In the genomic region with DNA sequence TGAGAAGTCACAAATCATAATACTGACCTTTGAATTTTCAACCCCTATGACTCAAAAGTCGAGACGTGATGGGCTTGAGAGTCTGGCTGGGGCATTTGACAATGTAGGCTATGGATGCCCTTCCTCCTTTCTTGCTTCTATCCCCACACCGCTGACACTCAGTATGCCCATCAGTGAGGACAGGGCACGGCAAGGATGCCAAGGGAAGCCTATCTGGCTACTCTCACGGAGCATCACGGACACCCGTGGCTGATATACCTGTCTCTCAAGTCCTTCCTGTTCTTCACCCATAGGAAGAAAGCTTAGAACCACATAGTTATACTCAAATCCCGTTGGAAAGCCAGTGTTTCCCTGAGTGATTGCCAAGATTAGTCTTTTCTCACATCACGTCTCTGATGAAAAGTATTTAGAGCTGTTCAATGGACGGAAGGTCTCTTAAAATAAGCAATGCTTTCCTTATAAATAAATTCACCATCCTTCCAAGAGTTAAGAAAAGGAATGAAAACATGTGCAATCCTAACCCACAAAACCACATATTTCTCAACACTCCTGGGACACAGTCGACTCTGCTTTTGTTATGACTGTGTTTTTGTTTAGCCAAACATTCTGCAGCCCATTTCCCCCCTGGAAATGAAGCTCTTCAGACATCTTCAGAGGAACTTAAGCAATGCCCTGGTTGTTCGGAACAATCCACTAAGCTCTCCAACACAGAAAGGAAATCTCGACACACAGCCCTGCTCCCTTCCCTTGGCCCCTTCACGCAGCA, we compare ENCODE assay signal across 15 mouse cellular contexts.
A peak's percentile ranks its signal among the peaks of the same experiment; 100 is the strongest.
DNase-seq lines count a peak whose midpoint lies in the region; ATAC-seq lines count a peak whose summit lies in the region.
"Had no signal": no experiment of that assay in that cellular context is flagged by ENCODE, and none has a peak within 500 bp of the region (broad histone marks: within the 10 kb centered on the region; RNA-seq: fewer than 3 reads in every experiment).

No protein-coding gene starts in this region.

- H3K4me3 ChIP-seq in midbrain, embryonic 11.5 days (ENCODE audit: low read depth, low read length) = no peak overlapping the region
- no peak overlapping the region for H3K4me3 ChIP-seq in midbrain, embryonic 10.5 days
- H3K4me3 ChIP-seq: erythroblast, embryonic 14.5 days; hindbrain, embryonic 15.5 days; limb, embryonic 15.5 days had no signal

- no peaks in the 10 kb centered on the region for H3K36me3 ChIP-seq in midbrain, embryonic 11.5 days (ENCODE audit: control insufficient read depth, insufficient read depth, low read length)
- no peaks in the 10 kb centered on the region for H3K36me3 ChIP-seq in midbrain, embryonic 10.5 days
- H3K36me3 ChIP-seq: hindbrain, embryonic 15.5 days; limb, embryonic 15.5 days had no signal

- H3K4me1 ChIP-seq in midbrain, embryonic 11.5 days (ENCODE audit: control insufficient read depth, insufficient read depth, low read length) = no peaks in the 10 kb centered on the region
- peaks cover 2% of the 10 kb centered on the region; the same call in 1 of the 2 replicates for H3K4me1 ChIP-seq in midbrain, embryonic 10.5 days

- peak; percentile 67 for DNase-seq in gastrocnemius, adult 18-20 months (ENCODE audit: low spot score)
- DNase-seq in gastrocnemius, adult 8-10 months (ENCODE audit: low spot score in 2 of 2) = no peak
- DNase-seq in midbrain, embryonic 11.5 days (ENCODE audit: low spot score, missing footprints) = peak; percentile 79
- no peak for DNase-seq in midbrain, embryonic 10.5 days (ENCODE audit: low spot score)
- peak; percentile 58 for DNase-seq in lung, postnatal 10 days
- DNase-seq in adrenal gland, adult 2 months = no peak
- no peak for DNase-seq in thymus, adult 18-20 months
- no peak for DNase-seq in kidney, postnatal 14 days
- DNase-seq: cerebellum, postnatal 25 days; gastrocnemius, postnatal 14 days; kidney, adult 9 months; midbrain, embryonic 14.5 days had no signal

- no peaks in the 10 kb centered on the region for H3K27me3 ChIP-seq in midbrain, embryonic 11.5 days (ENCODE audit: control insufficient read depth, insufficient read depth, low read length)
- H3K27me3 ChIP-seq in midbrain, embryonic 10.5 days (ENCODE audit: low read depth, poor library complexity, severe bottlenecking) = no peaks in the 10 kb centered on the region
- H3K27me3 ChIP-seq: hindbrain, embryonic 15.5 days; limb, embryonic 15.5 days had no signal

- H3K4me2 ChIP-seq in midbrain, embryonic 11.5 days = no peak overlapping the region
- H3K4me2 ChIP-seq: hindbrain, embryonic 15.5 days; limb, embryonic 15.5 days had no signal

- no peak overlapping the region for H3K27ac ChIP-seq in midbrain, embryonic 11.5 days (ENCODE audit: low read depth, low read length)
- H3K27ac ChIP-seq in midbrain, embryonic 10.5 days (replicated peaks) = no peak overlapping the region
- H3K27ac ChIP-seq: hindbrain, embryonic 15.5 days; limb, embryonic 15.5 days had no signal

- no peak for ATAC-seq in midbrain, embryonic 11.5 days (ENCODE audit: low FRiP score)

- no peaks in the 10 kb centered on the region for H3K9me3 ChIP-seq in midbrain, embryonic 11.5 days (ENCODE audit: control insufficient read depth, low read length)
- H3K9me3 ChIP-seq in midbrain, embryonic 10.5 days (replicated peaks) = no peaks in the 10 kb centered on the region
- H3K9me3 ChIP-seq: hindbrain, embryonic 15.5 days; limb, embryonic 15.5 days had no signal

- 78% methylated on average over 14 of the region's 14 CpGs for WGBS in midbrain, embryonic 11.5 days
- 76% methylated on average over 14 of the region's 14 CpGs for WGBS in midbrain, embryonic 10.5 days

- no peak overlapping the region for H3K9ac ChIP-seq in midbrain, embryonic 11.5 days (ENCODE audit: low read length)
- H3K9ac ChIP-seq: hindbrain, embryonic 15.5 days; limb, embryonic 15.5 days had no signal

Comparison
In these comparisons a context has a peak if more than half of its experiments do, and no peak if none do; other contexts are left out.
1. DNase-seq: peak in gastrocnemius, adult 18-20 months (single experiment), midbrain, embryonic 11.5 days (single experiment) and lung, postnatal 10 days (single experiment); none in gastrocnemius, adult 8-10 months (0 of 2), midbrain, embryonic 10.5 days (single experiment), adrenal gland, adult 2 months (single experiment), thymus, adult 18-20 months (0 of 2) and kidney, postnatal 14 days (single experiment).